Mouse (Mus musculus) heart, adult 8-10 months (tissue): ENCODE data around the gene Arhgap35. TPM values are rescaled to one million over a fixed set of nuclear protein-coding genes. Genes with fewer than 3 reads are reported as not detected.

ENCODE experiments used
- DNase-seq: peaks from one replicate; pipeline ENCODE4 v3.0.0; 2022; ENCODE audit warnings: low spot score
- total RNA-seq, 4 experiments: library from RNA; stranded (reverse); gene quantifications; 2 replicates each; pipeline ENCODE4 v1.2.4; 2022

Arhgap35 gene
- total RNA-seq, 4 experiments from 2014 or later, result 30.2 to 38.1 (median 35.6) TPM

DNA sequence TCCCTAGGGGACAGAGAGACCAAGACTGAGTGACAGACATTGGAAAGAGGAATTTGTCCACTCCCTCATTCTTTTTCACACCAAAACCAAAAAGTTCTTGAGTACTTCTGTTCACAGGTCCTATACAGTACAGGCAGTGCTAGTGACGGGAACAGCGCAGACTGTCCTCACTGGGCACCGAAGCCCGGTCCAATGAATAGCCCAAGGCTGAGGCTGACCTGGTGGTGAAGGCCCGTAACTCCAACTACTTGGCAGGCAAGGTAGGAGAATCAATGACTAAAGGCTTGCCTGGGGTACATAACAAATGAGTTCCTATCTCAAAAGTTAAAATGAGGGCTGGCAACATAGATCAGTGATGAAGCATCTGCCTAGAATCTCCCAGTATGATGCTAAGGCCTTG is 149.2 kb downstream of the Arhgap35 start:
- no peak for DNase-seq

DNA sequence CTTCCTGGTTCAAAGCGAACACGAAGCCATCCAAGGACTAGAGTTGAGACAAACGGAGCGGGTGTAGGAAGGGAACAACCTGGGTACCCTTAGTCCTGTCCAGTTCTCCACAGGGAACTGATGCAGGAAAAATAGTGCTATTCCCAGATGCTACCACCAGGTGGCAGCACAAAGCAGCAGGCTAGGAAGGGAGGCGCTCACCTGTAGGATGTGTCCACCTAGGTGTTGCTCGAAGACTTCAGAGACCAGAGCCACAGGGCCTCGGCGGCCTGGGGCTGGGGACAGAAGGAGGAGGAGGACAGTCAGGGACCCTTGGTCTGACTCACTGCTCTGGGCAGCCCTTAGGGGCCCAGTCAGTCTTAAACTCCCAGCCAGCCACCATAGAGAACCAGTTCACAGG is 149.6 kb downstream of the Arhgap35 start:
- peak; percentile 49 for DNase-seq

DNA sequence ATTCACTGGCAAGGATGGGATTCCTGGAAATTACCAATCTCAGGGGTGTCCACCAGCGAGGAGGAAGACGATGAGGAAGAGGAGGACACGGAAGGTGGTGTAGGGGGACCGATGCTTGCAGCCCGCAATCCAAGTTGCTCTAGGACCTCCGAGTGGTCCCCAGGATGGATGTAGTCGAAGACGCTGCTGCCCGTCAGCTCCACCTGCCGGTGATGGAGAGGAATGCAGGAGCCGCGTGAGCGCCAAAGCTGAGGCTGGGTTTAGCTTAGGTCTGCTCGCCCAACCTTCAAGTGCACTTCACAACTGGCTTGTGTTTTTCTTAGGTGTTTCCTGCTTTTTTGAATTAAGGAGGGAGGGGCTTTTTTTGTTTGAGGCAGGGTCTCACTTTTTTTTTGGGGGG is 151.6 kb downstream of the Arhgap35 start:
- DNase-seq, result peak; percentile 74

DNA sequence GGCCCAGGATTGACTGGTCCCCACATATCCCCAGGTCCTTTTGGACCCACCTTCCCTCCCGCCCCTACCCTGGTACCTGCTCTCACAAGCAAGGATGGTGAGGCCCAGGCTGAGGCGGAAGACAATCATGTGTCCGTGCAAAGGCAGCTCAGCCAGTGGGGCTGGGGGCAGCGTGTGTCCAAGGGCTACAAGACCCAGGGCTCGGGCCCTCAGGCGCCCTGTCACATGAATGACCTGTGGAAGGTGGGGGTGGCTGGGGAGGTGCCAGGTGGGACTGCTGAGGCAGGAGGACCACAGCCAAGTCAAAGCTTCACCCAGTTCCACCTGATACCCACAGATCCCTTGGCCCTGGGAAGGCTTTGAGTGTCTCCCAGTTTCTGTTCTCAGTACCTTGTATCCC is 153.1 kb downstream of the Arhgap35 start:
- DNase-seq, result no peak

DNA sequence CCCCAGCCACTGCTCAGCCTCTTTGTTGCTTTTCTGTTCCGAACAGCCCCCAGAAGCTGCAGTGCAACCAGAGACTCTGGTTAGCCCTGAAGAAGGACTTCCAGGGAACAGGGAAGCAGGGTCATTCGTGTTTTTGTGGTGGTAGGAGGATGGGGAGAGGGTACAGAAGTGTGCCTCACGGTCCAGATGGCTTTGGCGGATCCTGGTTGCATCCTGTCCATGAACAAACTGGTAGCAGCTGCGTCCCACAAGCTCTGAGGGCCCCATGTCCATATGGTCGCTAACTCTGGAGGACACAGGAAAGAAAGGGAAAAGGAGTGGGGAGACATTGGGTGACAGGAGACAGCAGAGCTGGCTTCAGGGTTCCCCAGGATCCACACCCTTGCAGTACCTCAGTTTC is 153.6 kb downstream of the Arhgap35 start:
- no peak for DNase-seq

DNA sequence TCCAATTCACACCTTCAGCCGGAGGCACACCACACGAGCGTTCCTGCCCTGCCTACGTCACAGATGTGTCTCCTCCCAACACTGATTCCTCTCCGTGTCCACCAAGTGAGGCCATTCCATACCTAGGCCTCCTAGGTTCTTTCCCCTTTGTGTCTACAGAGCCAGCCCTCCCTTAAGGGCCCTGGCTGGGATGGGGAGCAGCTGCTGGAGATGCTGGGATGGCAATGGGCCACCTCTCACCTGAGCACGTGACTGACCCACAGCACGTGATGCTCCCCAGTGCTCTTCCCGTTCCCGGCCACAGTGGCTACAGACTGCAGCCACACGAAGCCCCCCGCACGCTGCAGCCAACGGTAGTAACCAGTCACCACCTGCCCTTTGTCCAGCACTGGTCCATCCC is 154.2 kb downstream of the Arhgap35 start:
- no peak for DNase-seq

DNA sequence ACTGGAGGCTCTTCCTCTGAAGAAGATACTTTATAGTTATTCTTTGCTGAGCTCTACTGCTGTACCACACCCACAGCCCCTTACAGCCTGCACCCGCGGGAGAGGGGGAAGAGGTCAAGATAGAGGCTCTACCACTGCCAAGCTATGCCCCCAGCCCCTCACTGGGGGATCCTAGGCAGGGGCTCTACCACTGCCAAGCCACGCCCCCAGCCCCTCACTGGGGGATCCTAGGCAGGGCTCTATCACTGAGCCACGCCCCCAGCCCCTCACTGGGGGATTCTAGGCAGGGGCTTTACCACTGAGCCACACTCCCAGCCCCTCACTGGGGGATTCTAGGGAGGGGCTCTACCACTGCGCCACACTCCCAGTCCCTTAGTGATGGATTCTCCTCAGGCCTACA is 158.5 kb downstream of the Arhgap35 start:
- no peak for DNase-seq

DNA sequence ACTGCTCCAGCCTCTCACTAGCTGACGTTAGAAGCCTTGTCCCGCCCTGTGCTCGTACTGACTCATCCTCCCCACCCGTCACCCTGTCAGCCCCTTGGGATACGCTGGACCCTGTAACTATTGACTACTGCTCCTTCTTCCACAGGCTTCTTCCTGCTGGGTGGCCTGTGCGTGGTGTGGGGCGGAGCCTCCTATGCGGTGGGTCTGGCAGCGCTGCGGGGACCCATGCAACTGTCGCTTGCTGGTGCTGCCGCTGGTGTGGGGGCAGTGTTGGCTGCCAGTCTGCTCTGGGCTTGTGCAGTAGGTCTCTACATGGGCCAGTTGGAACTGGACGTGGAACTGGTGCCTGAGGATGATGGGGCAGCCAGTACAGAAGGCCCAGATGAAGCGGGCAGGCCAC is 159.8 kb downstream of the Arhgap35 start:
- DNase-seq, result no peak

DNA sequence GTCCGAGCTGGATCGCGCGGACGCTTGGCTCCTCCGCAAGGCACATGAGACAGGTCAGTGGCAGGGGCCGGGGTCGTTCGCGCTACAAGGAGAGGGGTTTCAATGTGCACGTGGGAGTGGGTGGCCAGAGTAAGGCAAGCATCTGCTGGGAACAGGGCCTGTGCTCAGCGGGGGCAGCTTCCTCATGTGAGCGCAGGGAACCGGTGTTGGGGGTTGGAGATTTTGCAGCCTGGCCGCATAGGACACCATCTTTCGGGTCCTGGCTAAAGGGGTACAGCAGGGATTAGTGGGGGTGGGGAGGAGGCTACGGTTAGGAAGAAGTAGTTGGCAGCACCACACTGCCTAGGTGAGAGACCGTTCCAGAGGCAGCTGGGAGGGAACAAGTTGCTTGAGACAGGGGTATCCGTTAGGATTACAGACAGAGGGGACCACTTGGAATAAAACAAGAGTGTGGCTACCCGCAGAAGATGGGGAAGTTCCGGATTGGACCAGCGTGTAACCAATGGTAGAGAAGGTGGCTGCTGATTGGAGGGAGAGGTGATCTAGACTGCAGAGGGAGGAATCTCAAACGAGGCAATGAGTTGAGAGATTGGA is 161.6 kb downstream of the Arhgap35 start:
- peak; percentile 56 for DNase-seq

DNA sequence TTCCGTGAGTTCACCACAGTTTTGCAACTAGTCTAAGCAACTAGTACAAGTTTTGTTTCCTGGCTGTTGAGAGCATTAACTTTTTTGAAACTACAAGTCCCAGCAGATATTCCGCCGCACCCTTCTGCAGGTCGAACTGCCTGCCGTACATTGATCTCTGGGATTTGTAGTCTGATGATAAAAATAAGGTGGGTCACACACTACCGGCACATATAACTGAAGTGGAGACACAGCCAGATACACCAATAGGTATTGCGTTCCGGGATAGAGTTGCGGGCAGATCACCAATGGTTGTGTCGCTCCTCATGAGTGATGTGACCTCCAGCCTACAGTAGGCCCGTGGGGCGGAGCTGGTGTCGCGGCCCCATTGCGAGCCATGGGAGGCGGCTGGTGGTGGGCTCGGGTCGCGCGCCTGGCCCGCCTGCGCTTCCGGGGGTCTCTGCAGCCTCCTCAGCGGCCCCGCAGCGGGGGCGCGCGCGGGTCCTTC is 162.2 kb downstream of the Arhgap35 start, which contains the start of gene Tmem160:
Gene Tmem160, plus strand, starts transcription at position 193 of the 487 bp plus-strand sequence.
- peak; percentile 95 for DNase-seq

DNA sequence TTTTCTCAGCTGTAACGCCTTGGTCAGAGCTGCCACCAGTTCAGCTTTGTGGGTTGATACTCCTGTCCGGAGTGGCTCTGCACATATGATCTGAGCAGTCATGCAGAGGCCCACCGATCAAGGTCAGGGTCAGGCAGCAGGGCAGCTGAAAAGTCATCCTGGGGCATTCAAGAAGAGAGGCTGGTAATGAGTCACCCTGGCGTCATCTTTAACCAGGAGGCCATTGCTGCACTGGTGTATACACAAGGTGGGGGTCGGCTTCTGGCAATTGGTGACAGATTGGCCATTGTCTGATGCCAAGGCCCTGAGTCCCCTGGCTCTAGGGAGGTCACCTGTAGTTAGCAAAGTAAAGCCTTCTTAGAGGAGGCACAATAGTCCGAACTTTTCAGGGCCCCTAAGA is 163.1 kb downstream of the Arhgap35 start:
- DNase-seq, result no peak

Other genes with a start within 250 kb of the Arhgap35 start
- 10 to 100 TPM; 31.6 to 38.8 (median 36.1) TPM for gene Sae1, start 227.2 kb downstream of the Arhgap35 start, total RNA-seq
- 10 to 100 TPM; 22.6 to 32.9 (median 28.8) TPM for gene Zc3h4, start 214.1 kb downstream of the Arhgap35 start, total RNA-seq
- 10 to 100 TPM; 79.6 to 97.6 (median 89.8) TPM for gene Tmem160, start 162.2 kb downstream of the Arhgap35 start, total RNA-seq
- not detected for gene Npas1, start 137.3 kb downstream of the Arhgap35 start, total RNA-seq
- not detected for gene Ceacam15, start 60.7 kb upstream of the Arhgap35 start, total RNA-seq
- not detected for gene Ceacam9, start 106.9 kb upstream of the Arhgap35 start, total RNA-seq
- gene Ap2s1, start 123.4 kb upstream of the Arhgap35 start, total RNA-seq, result 10 to 100 TPM; 65.2 to 74.9 (median 70.8) TPM
- 10 to 100 TPM; 14.5 to 21.7 (median 17.7) TPM for gene Slc1a5, start 166.3 kb upstream of the Arhgap35 start, total RNA-seq
- 10 to 100 TPM; 47.9 to 61.2 (median 49.1) TPM for gene Strn4, start 200.9 kb upstream of the Arhgap35 start, total RNA-seq
- 10 to 100 TPM; 47.3 to 56.4 (median 53.0) TPM for gene Fkrp, start 201.7 kb upstream of the Arhgap35 start, total RNA-seq
- 10 to 100 TPM; 13.1 to 16.7 (median 14.8) TPM for gene Prkd2, start 227.9 kb upstream of the Arhgap35 start, total RNA-seq